Mouse (Mus musculus): ENCODE measurements around the gene Srek1.
A peak's percentile ranks its signal among the peaks of the same experiment; 100 is the strongest.

Gene Srek1

DNA sequence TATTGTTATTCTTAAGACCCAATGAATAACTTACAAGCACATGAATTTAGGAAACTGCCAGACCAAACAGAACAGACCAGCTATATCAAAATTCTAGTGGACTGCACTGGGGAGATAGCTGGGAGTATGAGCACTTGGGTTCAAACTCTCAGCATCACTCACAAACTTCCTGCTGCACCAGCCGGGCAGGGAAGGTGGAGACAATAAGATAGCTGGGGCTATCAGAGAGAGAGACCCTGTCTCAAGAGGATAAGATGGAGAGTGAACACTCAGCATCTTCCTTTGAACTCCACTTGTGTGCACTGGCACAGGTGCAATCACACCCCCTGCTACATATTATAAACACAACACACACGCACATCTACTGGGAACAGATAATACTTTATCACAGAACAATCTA is 47.5 kb downstream of the Srek1 start:
- DNase-seq (ENCODE audit: low spot score), result no peak

DNA sequence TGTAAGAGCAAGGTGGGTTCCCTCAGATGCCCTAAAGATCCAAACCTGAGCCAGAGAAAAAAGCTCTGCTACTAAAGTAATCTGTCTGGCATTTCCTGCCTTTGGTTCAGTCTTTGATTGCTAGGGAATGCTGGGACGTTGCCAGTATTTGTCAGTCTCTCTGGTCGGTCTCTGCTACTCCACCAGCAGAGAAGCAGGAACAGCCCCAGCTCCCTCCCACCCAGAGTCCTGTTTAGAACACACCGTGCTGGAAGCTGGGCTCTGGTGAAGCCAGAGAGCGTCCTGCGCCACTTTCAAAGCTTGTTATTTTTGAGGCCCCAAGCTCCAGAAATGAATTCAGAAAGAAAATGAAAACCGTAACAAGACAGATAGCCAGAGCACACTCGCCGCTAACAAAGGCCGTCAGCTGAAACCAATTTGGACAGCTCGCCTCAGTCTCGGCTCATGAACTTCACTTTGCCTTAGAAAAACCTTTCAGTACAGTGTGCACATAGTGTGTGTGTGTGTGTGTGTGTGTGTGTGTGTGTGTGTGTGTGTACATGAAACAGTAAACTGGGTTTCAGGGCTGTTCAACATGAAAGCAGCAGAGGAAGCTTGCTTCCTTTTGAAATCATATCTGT is 62.9 kb downstream of the Srek1 start:
- peak; percentile 50 for DNase-seq (ENCODE audit: low spot score)

DNA sequence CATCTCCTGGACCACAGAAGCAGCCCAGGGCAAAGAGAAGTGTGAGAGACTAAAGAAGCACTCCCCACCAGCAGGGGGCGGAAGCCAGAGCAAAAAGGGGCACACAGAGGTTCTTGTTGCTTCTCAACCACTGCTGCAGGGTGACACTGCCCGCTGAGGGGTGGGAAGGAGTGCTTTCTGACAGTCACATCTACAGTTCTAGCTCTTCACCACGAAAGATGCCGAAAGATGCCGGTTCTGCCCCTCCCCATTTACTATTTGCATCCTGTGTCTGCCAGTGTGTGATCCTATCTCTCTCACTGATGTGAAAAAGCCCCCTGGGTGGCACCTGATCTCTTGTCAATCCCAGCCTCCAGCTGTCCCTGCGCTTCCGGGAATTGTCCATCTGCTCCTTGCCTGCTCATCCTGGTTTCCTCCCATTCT is 64.0 kb downstream of the Srek1 start:
- DNase-seq (ENCODE audit: low spot score), result no peak

DNA sequence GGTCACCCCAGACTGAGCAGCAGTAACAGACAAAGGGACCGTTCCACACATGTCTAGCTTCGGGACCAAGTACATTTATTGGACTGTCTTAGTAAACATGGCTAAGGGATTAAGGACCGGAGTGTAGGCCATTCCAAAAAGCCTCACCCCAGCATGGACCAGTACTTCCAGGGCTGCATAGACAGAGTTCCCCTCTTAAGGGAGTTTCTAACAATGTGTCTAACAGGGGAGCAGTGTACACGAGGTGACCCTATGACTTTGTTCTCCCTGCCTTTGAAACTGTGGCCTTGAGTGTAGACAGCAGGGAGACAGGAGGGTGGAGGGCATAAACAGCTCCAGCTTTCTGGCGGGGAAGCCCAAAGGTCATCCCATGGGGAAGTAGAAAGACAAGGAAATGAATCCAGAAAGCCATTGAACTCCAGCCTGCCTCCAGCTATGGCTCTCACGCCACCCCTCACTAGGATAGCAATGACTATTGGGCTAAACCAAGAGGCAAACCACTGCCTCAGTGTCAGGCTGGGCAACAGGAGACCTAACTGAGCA is 68.9 kb downstream of the Srek1 start:
- no peak for DNase-seq (ENCODE audit: low spot score)

DNA sequence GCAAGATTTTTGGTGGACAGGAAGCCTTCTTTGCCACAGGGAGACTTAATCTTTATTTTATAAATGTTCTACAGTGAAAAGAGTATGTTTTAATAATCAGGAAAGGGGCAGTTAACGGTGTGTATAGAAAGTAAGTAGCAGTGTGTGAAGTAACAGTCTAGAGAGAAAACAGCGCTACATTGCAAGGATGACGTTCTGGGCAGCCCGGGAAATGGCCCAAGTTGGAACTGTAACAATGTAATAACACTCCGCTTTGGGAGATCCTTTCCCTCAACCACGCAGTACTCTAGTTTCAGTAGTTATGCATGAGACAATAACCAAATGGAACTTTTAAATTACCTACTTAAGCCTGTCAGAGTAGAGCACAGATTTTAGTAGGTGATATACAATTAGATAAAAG is 70.6 kb downstream of the Srek1 start:
- DNase-seq (ENCODE audit: low spot score), result peak; percentile 70

DNA sequence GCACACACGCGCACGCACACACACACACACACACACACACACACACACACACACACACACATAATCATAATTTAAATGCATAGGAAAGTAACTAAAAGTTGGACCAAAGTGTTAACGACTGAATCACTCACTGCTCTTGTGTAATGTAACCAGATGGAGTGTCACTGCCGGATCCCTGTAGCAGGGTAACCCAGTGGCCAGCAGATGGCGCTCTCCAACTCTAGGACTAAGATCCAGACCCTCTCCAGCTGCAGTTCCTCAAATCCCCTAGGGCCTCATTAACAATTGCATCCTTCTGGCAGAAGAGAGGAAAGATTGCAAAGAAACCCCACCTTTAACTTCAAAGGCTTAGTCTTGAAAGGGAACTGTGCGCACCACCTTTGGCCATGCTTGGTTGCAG is 71.0 kb downstream of the Srek1 start:
- peak; percentile 76 for DNase-seq (ENCODE audit: low spot score)

DNA sequence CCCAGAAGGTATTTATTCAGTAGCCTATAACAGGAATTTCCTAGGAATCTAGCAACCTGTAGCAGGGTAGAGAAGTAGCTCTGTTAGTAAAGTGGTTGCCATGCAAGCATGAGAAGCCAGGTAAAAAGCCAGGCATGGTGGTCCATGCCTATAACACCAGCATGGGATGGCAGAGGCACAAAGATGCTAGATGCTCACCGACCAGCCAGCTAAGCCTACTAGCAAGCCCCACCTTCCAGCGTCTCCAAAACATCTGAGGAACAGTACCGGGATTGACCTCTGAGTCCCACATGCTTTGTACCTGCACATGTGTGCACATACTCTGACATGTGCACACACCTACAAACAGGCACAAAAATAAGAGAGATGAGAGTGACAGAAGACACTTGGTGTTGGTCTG is 72.1 kb downstream of the Srek1 start:
- no peak for DNase-seq (ENCODE audit: low spot score)

DNA sequence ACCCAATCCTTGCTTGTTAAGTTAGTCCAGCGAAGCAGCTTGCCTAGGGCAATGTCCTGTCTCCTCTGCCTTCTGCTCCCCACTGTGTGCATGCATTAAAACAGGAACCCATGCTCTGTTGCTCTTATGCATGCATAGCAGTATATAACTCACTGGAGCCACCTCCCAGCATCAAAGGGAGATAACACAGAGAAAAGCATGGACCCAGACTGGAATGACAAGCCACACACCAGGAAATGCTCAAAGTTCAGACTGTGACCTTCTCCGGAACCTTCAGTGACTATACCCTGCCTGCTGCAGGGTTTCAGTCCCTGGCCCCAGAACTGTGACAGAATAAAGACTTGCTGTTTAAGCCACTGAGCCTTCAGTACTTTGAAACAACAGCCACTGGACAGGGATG is 73.7 kb downstream of the Srek1 start:
- DNase-seq (ENCODE audit: low spot score), result no peak

DNA sequence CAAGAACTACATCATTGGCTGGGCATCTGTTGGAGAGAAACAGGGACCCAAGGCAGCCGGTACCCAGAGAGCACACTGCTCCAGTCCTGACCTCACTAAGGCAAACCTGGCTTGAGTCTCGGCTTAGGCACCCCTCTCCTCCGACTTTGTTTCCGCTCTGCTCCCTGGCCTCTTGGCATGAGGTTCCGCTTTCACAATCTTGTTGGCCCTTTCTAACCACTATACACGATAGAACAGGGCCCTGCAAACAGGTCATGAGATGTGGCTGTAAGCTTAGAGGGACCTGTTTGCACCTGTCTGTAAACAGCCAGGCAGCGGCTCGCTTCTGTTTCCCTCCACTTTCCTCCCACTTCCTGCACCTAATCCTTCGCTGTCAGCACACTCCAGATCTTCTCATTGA is 76.4 kb downstream of the Srek1 start:
- no peak for DNase-seq (ENCODE audit: low spot score)

DNA sequence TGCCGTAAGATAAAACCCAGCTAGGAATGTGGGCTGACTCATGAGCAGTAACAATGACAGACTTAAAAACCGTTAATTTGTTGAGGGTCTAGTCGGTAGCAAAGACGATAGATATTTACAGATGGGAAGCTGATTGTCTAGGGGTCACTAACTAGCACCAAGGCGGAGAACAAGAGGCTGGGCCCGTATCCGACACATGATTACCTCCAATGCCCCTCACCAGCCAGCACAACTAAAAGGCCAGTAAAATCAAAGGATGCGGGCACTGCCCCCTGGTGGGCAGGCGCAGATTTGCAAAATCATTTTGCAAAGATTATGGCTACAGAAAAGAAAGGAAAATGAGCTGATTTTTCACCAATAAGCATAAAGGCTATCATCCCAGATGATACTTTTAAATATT is 78.2 kb downstream of the Srek1 start:
- DNase-seq (ENCODE audit: low spot score), result peak; percentile 61

DNA sequence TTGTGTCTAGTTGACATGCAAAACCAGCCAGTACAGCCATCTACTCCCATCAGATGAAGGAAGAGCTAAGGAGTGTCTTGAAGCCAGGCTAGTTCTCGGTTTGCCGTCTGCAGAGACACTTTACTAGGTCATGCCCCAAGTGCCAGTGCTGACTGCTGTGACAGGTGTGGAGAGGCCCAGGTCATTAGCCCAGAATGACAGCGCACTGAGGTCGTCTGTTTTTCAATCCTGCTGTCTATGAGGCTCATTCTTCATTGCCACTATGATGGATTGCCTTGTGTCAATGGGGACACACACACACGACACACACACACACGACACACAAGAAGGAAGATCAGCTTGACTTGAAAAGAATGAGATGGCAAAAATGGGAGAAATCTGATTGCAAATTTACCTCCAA is 79.0 kb downstream of the Srek1 start:
- DNase-seq (ENCODE audit: low spot score), result no peak

All from adipocyte (in vitro differentiated cells).